Mouse (Mus musculus) spleen, adult 2 months (tissue): ENCODE data around the gene Raver2.

Experiments used
- CTCF ChIP-seq: fragments of 200-500 bp; IDR thresholded peaks from 2 replicates; pipeline ENCODE4 v1.5.1; 2011; ENCODE audit warnings: mild to moderate bottlenecking, inconsistent platforms; ENCODE audit not compliant: insufficient read depth, insufficient read length, insufficient replicate concordance; ENCODE audit errors: extremely low read depth
- POLR2A ChIP-seq: fragments of 200-500 bp; IDR thresholded peaks from 2 replicates; pipeline ENCODE4 v1.6.1; 2011; ENCODE audit warnings: low read depth, low read length, inconsistent platforms

DNA sequence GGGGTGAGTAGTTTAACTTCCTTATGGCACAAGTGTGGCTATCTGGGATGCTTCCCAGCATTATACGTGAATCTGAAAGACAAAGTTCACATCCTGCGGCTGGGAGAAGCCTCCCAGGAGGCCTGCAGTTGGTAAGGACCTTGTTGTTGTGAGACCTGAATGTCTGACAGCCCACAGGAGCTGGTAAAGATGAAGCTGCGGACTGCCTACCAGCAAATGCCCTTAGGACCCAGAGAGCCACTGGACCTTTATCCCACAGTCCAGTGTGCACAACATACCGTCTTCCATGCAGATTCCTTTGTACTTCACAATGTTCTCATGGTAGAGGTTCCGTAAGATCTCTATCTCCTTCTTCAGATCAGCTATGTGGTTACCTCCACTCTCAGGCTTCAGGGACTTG is 88.7 kb downstream of the Raver2 start:
- TF ChIP-seq POLR2A (no peak), CTCF (no peak)
